Mouse (Mus musculus) megakaryocyte, embryonic 14.5 days (primary cell): Measurements from ENCODE around the gene Olfr305. TPM values are rescaled to one million over a fixed set of nuclear protein-coding genes. Genes with fewer than 3 reads are reported as not detected.

ENCODE experiments used
- H3K27me3 ChIP-seq: replicated peaks from 2 replicates; pipeline ENCODE3; 2012; ENCODE audit warnings: inconsistent platforms
- H3K36me3 ChIP-seq: replicated peaks from 2 replicates; pipeline ENCODE3; 2012; ENCODE audit warnings: low read length, inconsistent platforms, mixed read lengths
- H3K4me1 ChIP-seq: 2 replicates; pipeline ENCODE4 v1.6.1; 2012; ENCODE audit warnings: inconsistent platforms
- H3K4me3 ChIP-seq: replicated peaks from 2 replicates; pipeline ENCODE3; 2012; ENCODE audit warnings: moderate library complexity, mild to moderate bottlenecking, inconsistent platforms
- H3K9me3 ChIP-seq: 2 replicates; pipeline ENCODE4 v1.6.1; 2012; ENCODE audit warnings: inconsistent platforms
- FLI1 ChIP-seq: IDR thresholded peaks from 2 replicates; pipeline ENCODE4 v1.6.1; 2012; ENCODE audit warnings: low read length, inconsistent platforms, mixed read lengths
- GATA1 ChIP-seq: IDR thresholded peaks from 3 replicates; pipeline ENCODE4 v1.6.1; 2012; ENCODE audit warnings: mixed read lengths, low read length, inconsistent platforms, borderline replicate concordance
- polyA plus RNA-seq: library from polyadenylated mRNA; stranded (reverse); fragments of >175 nt; gene quantifications from 2 replicates; pipeline ENCODE4 v1.2.3, GENCODE M21; 2012; ENCODE audit warnings: low replicate concordance; ENCODE audit not compliant: insufficient read depth

Gene Olfr305
- polyA plus RNA-seq, 1 experiment = not detected

DNA sequence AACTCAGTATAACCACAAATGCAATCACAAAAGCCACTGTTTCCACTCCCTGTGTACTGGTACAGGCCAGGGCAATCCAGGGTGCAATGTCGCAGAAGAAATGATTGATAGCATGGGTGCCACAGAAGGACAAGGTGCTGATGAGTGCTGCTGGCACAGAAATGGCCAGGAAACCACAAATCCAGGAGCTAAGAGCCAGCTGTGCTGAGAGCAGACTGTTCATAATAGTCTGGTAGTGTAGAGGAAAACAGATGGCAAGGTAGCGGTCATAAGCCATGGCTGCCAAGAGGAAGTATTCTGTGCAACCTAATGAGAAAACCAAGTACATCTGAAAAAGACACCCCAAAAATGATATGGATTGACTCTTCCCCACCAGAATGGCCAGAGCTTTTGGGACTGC, 45.4 kb downstream of the Olfr305 start:
- H3K4me3 ChIP-seq = no peak overlapping the region
- no peak for TF ChIP-seq FLI1
- TF ChIP-seq GATA1 = no peak
- H3K9me3 ChIP-seq = no peaks in the 10 kb centered on the region
- H3K27me3 ChIP-seq = no peaks in the 10 kb centered on the region
- no peaks in the 10 kb centered on the region for H3K36me3 ChIP-seq
- no peaks in the 10 kb centered on the region for H3K4me1 ChIP-seq

DNA sequence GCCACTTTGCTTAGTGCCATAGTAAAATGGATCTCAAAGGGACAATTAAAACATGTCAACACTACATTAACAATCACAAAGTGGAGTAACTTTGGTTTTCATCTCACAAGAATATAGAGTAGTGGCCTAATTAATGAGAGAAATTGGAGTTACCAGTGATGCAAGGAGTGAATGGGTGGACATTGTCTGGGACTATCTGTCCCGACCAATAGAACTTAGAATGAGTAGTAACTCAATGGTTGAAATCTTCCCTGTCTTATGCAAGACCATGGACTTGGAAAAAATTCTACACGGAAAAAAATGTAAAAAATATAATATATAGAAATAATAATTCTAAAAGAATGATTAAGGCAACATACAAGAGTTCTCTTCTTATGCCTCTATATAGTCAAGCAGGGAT, 53.1 kb downstream of the Olfr305 start, which contains the start of gene Olfr309:
Olfr309 (minus strand) TSS at position 101 of the 400 bp plus-strand sequence.
- H3K36me3 ChIP-seq = no peaks in the 10 kb centered on the region
- H3K27me3 ChIP-seq = no peaks in the 10 kb centered on the region
- H3K4me3 ChIP-seq = no peak within 1 kb of the TSS
- H3K4me1 ChIP-seq = no peaks in the 10 kb centered on the region
- no peak for TF ChIP-seq FLI1
- H3K9me3 ChIP-seq = no peaks in the 10 kb centered on the region

Other genes with a start within 250 kb of the Olfr305 start
- gene Vmn2r75, start 195.2 kb downstream of the Olfr305 start, polyA plus RNA-seq = not detected in 2 replicates
- gene Vmn2r76, start 120.6 kb downstream of the Olfr305 start, polyA plus RNA-seq = not detected in 2 replicates
- gene Olfr310, start 89.8 kb downstream of the Olfr305 start, polyA plus RNA-seq = not detected in 2 replicates
- not detected in 2 replicates for gene Olfr309, start 53.2 kb downstream of the Olfr305 start, polyA plus RNA-seq
- gene Olfr308, start 41.3 kb downstream of the Olfr305 start, polyA plus RNA-seq = not detected in 2 replicates
- not detected in 2 replicates for gene Olfr307, start 29.3 kb downstream of the Olfr305 start, polyA plus RNA-seq
- gene Olfr304, start 19.7 kb upstream of the Olfr305 start, polyA plus RNA-seq = not detected in 2 replicates
- not detected in 2 replicates for gene Olfr303, start 30.9 kb upstream of the Olfr305 start, polyA plus RNA-seq
- gene Olfr301, start 36.9 kb upstream of the Olfr305 start, polyA plus RNA-seq = not detected in 2 replicates
- not detected in 2 replicates for gene Olfr299, start 93.0 kb upstream of the Olfr305 start, polyA plus RNA-seq
- gene Olfr298, start 125.6 kb upstream of the Olfr305 start, polyA plus RNA-seq = not detected in 2 replicates
- not detected in 2 replicates for gene Olfr297, start 153.0 kb upstream of the Olfr305 start, polyA plus RNA-seq
- not detected in 2 replicates for gene Olfr295, start 216.9 kb upstream of the Olfr305 start, polyA plus RNA-seq
- gene Olfr294, start 249.7 kb upstream of the Olfr305 start, polyA plus RNA-seq = not detected in 2 replicates